Mouse (Mus musculus): ENCODE measurements around the gene Med22. TPM values are rescaled to one million over a fixed set of nuclear protein-coding genes. Genes with fewer than 3 reads are reported as not detected.
A peak's percentile ranks its signal among the peaks of the same experiment; 100 is the strongest.
"Not testable (repeated sequence)": the region's sequence is repeated elsewhere in the genome, so short reads cannot be mapped to it uniquely, and the experiment has no call there.

Gene Med22
- polyA plus RNA-seq, 1 experiment from 2014 or later = 14.4 TPM

- Histone ChIP-seq H3K36me3 (ENCODE audit: inconsistent target) (peaks cover 36% of the 10 kb centered on the region; the same call in 1 of the 2 replicates), H3K79me2 (ENCODE audit: inconsistent target) (peaks cover 95% of the 10 kb centered on the region), H3K4me3 (ENCODE audit: inconsistent target) (peak overlapping the region; percentile 84), H3K27ac (peak overlapping the region; percentile 60)
Observed at GRCm38 (mm10) chr2:26909387-26909784, 1.1 kb downstream of the Med22 start.

GRCm38 (mm10) chr2:26908710-26909386 is 1.6 kb downstream of the Med22 start:
- H3K27ac ChIP-seq = no peak overlapping the region
- 83% methylated on average over 17 of the region's 18 CpGs for WGBS (ENCODE audit: missing documents)
- peaks cover 34% of the 10 kb centered on the region; the same call in 1 of the 2 replicates for H3K36me3 ChIP-seq (ENCODE audit: inconsistent target)
- peaks cover 95% of the 10 kb centered on the region for H3K79me2 ChIP-seq (ENCODE audit: inconsistent target)
- peak overlapping the region; percentile 84 for H3K4me3 ChIP-seq (ENCODE audit: inconsistent target)

GRCm38 (mm10) chr2:26907109-26907508 is 3.4 kb downstream of the Med22 start:
- peaks cover 93% of the 10 kb centered on the region for H3K79me2 ChIP-seq (ENCODE audit: inconsistent target)
- H3K27ac ChIP-seq = no peak overlapping the region
- WGBS (ENCODE audit: missing documents) = 32% methylated on average over 4 of the region's 4 CpGs
- no peak overlapping the region for H3K4me3 ChIP-seq (ENCODE audit: inconsistent target)
- H3K36me3 ChIP-seq (ENCODE audit: inconsistent target) = peaks cover 19% of the 10 kb centered on the region; the same call in 1 of the 2 replicates

GRCm38 (mm10) chr2:26906431-26906830 is 4.0 kb downstream of the Med22 start:
- H3K79me2 ChIP-seq (ENCODE audit: inconsistent target) = peaks cover 93% of the 10 kb centered on the region
- H3K27ac ChIP-seq = no peak overlapping the region
- no peak overlapping the region for H3K4me3 ChIP-seq (ENCODE audit: inconsistent target)
- peaks cover 19% of the 10 kb centered on the region; the same call in 1 of the 2 replicates for H3K36me3 ChIP-seq (ENCODE audit: inconsistent target)
- 98% methylated on average over 3 of the region's 3 CpGs for WGBS (ENCODE audit: missing documents)

- 89% methylated on average over 2 of the region's 2 CpGs for WGBS (ENCODE audit: missing documents)
- Histone ChIP-seq H3K79me2 (ENCODE audit: inconsistent target) (peaks cover 93% of the 10 kb centered on the region), H3K4me3 (ENCODE audit: inconsistent target) (no peak overlapping the region), H3K27ac (no peak overlapping the region), H3K36me3 (ENCODE audit: inconsistent target) (peaks cover 19% of the 10 kb centered on the region; the same call in 1 of the 2 replicates)
Observed at GRCm38 (mm10) chr2:26905936-26906335, 4.5 kb downstream of the Med22 start.

GRCm38 (mm10) chr2:26903311-26903710 is 7.2 kb downstream of the Med22 start:
- peaks cover 39% of the 10 kb centered on the region for H3K36me3 ChIP-seq (ENCODE audit: inconsistent target)
- 5% methylated on average over 7 of the region's 7 CpGs for WGBS (ENCODE audit: missing documents)
- peak overlapping the region; percentile 91 for H3K4me3 ChIP-seq (ENCODE audit: inconsistent target)
- peak overlapping the region; percentile 71 for H3K27ac ChIP-seq
- peaks cover 85% of the 10 kb centered on the region for H3K79me2 ChIP-seq (ENCODE audit: inconsistent target)

GRCm38 (mm10) chr2:26902467-26903220 is 7.8 kb downstream of the Med22 start, which contains the start of gene Surf6:
Surf6 (minus strand) TSS chr2:26902879.
- WGBS (ENCODE audit: missing documents) = 2% methylated on average over 41 of the region's 41 CpGs
- H3K36me3 ChIP-seq (ENCODE audit: inconsistent target) = peaks cover 41% of the 10 kb centered on the region
- peak within 1 kb of the TSS; percentile 71 for H3K27ac ChIP-seq
- H3K4me3 ChIP-seq (ENCODE audit: inconsistent target) = peak within 1 kb of the TSS; percentile 91
- peaks cover 79% of the 10 kb centered on the region for H3K79me2 ChIP-seq (ENCODE audit: inconsistent target)

- Histone ChIP-seq H3K36me3 (ENCODE audit: inconsistent target) (peaks cover 44% of the 10 kb centered on the region), H3K79me2 (ENCODE audit: inconsistent target) (peaks cover 71% of the 10 kb centered on the region), H3K27ac (peak overlapping the region; percentile 71), H3K4me3 (ENCODE audit: inconsistent target) (peak overlapping the region; percentile 91)
- 6% methylated on average over 7 of the region's 7 CpGs for WGBS (ENCODE audit: missing documents)
Observed at GRCm38 (mm10) chr2:26901834-26902400, 8.6 kb downstream of the Med22 start.

GRCm38 (mm10) chr2:26900731-26901130 is 9.7 kb downstream of the Med22 start:
- Histone ChIP-seq H3K79me2 (ENCODE audit: inconsistent target) (peaks cover 59% of the 10 kb centered on the region), H3K36me3 (ENCODE audit: inconsistent target) (peaks cover 51% of the 10 kb centered on the region), H3K27ac (no peak overlapping the region), H3K4me3 (ENCODE audit: inconsistent target) (no peak overlapping the region)
- 60% methylated on average over 1 of the region's 1 CpGs for WGBS (ENCODE audit: missing documents)

GRCm38 (mm10) chr2:26895898-26896297 is 14.6 kb downstream of the Med22 start:
- 88% methylated on average over 4 of the region's 4 CpGs for WGBS (ENCODE audit: missing documents)

GRCm38 (mm10) chr2:26886170-26886569 is 24.3 kb downstream of the Med22 start:
- not testable (repeated sequence) for H3K4me3 ChIP-seq (ENCODE audit: inconsistent target); H3K27ac ChIP-seq; H3K79me2 ChIP-seq (ENCODE audit: inconsistent target)
- peaks cover 18% of the 10 kb centered on the region; the same call in 1 of the 2 replicates for H3K36me3 ChIP-seq (ENCODE audit: inconsistent target)
- WGBS (ENCODE audit: missing documents) = 97% methylated on average over 3 of the region's 4 CpGs

More at GRCm38 (mm10) chr2:26895898-26896297, 14.6 kb downstream of the Med22 start:
- Histone ChIP-seq H3K36me3 (ENCODE audit: inconsistent target) (peaks cover 82% of the 10 kb centered on the region), H3K4me3 (ENCODE audit: inconsistent target) (no peak overlapping the region), H3K79me2 (ENCODE audit: inconsistent target) (peaks cover 13% of the 10 kb centered on the region), H3K27ac (no peak overlapping the region)

- not testable (repeated sequence) for H3K27ac ChIP-seq; H3K4me3 ChIP-seq (ENCODE audit: inconsistent target); H3K79me2 ChIP-seq (ENCODE audit: inconsistent target)
- peaks cover 15% of the 10 kb centered on the region; the same call in 1 of the 2 replicates for H3K36me3 ChIP-seq (ENCODE audit: inconsistent target)
- 97% methylated on average over 2 of the region's 2 CpGs for WGBS (ENCODE audit: missing documents)
Observed at GRCm38 (mm10) chr2:26885541-26885940, 24.9 kb downstream of the Med22 start.

GRCm38 (mm10) chr2:26878571-26878970 is 31.9 kb downstream of the Med22 start:
- Histone ChIP-seq H3K4me3 (ENCODE audit: inconsistent target) (no peak overlapping the region), H3K36me3 (ENCODE audit: inconsistent target) (no peaks in the 10 kb centered on the region), H3K27ac (no peak overlapping the region), H3K79me2 (ENCODE audit: inconsistent target) (no peaks in the 10 kb centered on the region)

GRCm38 (mm10) chr2:26870666-26871065 is 39.8 kb downstream of the Med22 start:
- Histone ChIP-seq H3K27ac (no peak overlapping the region), H3K36me3 (ENCODE audit: inconsistent target) (no peaks in the 10 kb centered on the region), H3K79me2 (ENCODE audit: inconsistent target) (no peaks in the 10 kb centered on the region), H3K4me3 (ENCODE audit: inconsistent target) (no peak overlapping the region)
- 80% methylated on average over 6 of the region's 6 CpGs for WGBS (ENCODE audit: missing documents)

- Histone ChIP-seq H3K27ac (no peak within 1 kb of the TSS), H3K79me2 (ENCODE audit: inconsistent target) (no peaks in the 10 kb centered on the region), H3K36me3 (ENCODE audit: inconsistent target) (no peaks in the 10 kb centered on the region), H3K4me3 (ENCODE audit: inconsistent target) (no peak within 1 kb of the TSS)
- 91% methylated on average over 3 of the region's 3 CpGs for WGBS (ENCODE audit: missing documents)
Observed at GRCm38 (mm10) chr2:26864879-26865278, 45.6 kb downstream of the Med22 start, which contains the start of gene Abo. Abo (minus strand) TSS chr2:26864979.
